Mouse (Mus musculus) forebrain, embryonic 11.5 days (tissue): ENCODE measurements around the gene Tnrc18. TPM values are rescaled to one million over a fixed set of nuclear protein-coding genes. Genes with fewer than 3 reads are reported as not detected.
A peak's percentile ranks its signal among the peaks of the same experiment; 100 is the strongest.

Experiments
- ATAC-seq: fragments of 200-750 bp; cut with Nextera tagmentation; replicated peaks from 2 replicates; pipeline ENCODE4 v1.8.0; 2017; ENCODE audit warnings: moderate TSS enrichment; ENCODE audit not compliant: low FRiP score
- DNase-seq: peaks from one replicate; pipeline ENCODE4 v3.0.0-alpha.2; 2017; ENCODE audit warnings: low spot score
- H3K27ac ChIP-seq: fragments of 300-500 bp; sonication (generic); 2 replicates; pipeline ENCODE4 v1.5.1; 2014; ENCODE audit warnings: low read depth, low read length
- H3K27me3 ChIP-seq: fragments of 300-500 bp; sonication (generic); 2 replicates; pipeline ENCODE4 v1.6.1; 2014; ENCODE audit warnings: mild to moderate bottlenecking, low read length, mixed read lengths; ENCODE audit not compliant: control insufficient read depth, insufficient read depth
- H3K36me3 ChIP-seq: fragments of 300-500 bp; sonication (generic); 2 replicates; pipeline ENCODE4 v1.6.1; 2014; ENCODE audit warnings: mild to moderate bottlenecking, low read length, moderate library complexity, mixed read lengths; ENCODE audit not compliant: control insufficient read depth, insufficient read depth
- H3K4me1 ChIP-seq: fragments of 300-500 bp; sonication (generic); replicated peaks from 2 replicates; pipeline ENCODE4 v1.6.1; 2014; ENCODE audit warnings: low read length, mixed read lengths; ENCODE audit not compliant: control insufficient read depth, insufficient read depth
- H3K4me2 ChIP-seq: fragments of 300-500 bp; sonication (generic); 2 replicates; pipeline ENCODE4 v1.6.1; 2014; ENCODE audit warnings: low read depth, mild to moderate bottlenecking, low read length, moderate library complexity, mixed read lengths; ENCODE audit not compliant: severe bottlenecking
- H3K4me3 ChIP-seq: fragments of 300-500 bp; sonication (generic); 2 replicates; pipeline ENCODE4 v1.5.1; 2014; ENCODE audit warnings: low read depth, low read length
- H3K9ac ChIP-seq: fragments of 300-500 bp; sonication (generic); 2 replicates; pipeline ENCODE4 v1.6.1; 2014; ENCODE audit warnings: low read length
- H3K9me3 ChIP-seq: fragments of 300-500 bp; sonication (generic); 2 replicates; pipeline ENCODE4 v1.6.1; 2016; ENCODE audit warnings: low read length, mixed read lengths; ENCODE audit not compliant: control insufficient read depth
- whole genome bisulfite sequencing: fragments of 180-500 bp; shearing (Covaris S2); extraction: QIAGEN DNeasy Blood & Tissue Kit; methylation state at CpG from one replicate; pipeline ENCODE4 v1.1.7; 2014; 5-methylcytosine and 5-hydroxymethylcytosine counted together
- polyA plus RNA-seq: library from polyadenylated mRNA; unstranded; fragments of >200 nt; fragmentation: Nextera tagmentation; extraction: Ambion mirVana; gene quantifications from 2 replicates; pipeline ENCODE4 v1.2.1, GENCODE M21; 2014

The Tnrc18 gene
- 55.2 and 55.7 TPM in 2 replicates for polyA plus RNA-seq

DNA sequence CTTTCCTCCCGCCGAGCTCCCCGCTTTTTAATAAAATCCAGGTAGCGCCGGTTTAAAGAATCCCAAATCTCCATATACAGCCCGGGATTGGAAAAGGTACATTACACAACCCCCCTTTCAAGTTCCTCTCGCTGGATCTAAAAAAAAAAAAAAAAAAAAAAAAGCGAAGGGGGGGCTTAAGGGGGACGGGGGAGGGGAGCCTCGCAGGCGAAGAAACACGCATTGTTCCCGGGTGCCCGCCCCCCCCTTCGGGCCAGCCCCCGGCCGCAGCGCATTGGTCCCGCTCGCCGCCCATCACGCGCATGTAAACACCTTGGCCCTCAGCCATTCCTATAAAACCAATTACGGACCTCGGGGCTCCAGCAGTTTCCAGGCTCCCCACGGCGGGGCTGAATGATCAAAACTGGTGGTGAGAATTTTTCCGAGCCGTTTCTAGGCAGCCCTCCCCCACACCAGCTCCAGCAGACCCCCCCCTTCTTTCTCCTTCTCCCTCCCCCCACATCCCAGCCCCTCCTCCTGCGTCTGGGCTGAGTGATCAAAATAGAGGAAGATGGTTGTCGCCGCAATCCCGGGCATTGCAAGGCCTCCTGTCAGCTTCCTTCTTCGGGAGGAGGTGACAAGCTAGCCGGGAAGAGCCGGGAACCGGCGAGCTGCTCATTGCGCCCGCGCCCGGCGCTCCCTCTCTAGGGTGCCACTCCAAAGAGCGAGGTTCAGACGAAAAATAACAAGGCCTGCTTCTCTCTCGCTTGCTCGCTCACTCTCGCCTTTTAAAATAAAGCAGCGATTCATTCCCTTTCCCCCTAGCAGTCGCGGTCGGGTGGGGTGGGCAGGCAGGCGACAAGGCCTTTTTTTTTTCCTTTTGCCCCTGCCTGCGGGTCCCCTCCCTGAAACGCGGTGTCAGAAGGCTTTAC is at the start of gene Tnrc18:
TSS of gene Tnrc18 (minus strand) at position 139 of the 911 bp plus-strand sequence.
- Histone ChIP-seq H3K4me3 (peak within 1 kb of the TSS; percentile 87), H3K36me3 (no peaks in the 10 kb centered on the region; the same call in 1 of the 2 replicates), H3K4me2 (peak within 1 kb of the TSS; percentile 96), H3K9ac (peak within 1 kb of the TSS; percentile 100), H3K27ac (peak within 1 kb of the TSS; percentile 100), H3K4me1 (no peaks in the 10 kb centered on the region; the same call in 1 of the 2 replicates), H3K9me3 (no peaks in the 10 kb centered on the region), H3K27me3 (no peaks in the 10 kb centered on the region)
- DNase-seq (peak; percentile 100), ATAC-seq (peak; percentile 77)
- whole genome bisulfite sequencing = under 1% methylated on average over 55 of the region's 56 CpGs

DNA sequence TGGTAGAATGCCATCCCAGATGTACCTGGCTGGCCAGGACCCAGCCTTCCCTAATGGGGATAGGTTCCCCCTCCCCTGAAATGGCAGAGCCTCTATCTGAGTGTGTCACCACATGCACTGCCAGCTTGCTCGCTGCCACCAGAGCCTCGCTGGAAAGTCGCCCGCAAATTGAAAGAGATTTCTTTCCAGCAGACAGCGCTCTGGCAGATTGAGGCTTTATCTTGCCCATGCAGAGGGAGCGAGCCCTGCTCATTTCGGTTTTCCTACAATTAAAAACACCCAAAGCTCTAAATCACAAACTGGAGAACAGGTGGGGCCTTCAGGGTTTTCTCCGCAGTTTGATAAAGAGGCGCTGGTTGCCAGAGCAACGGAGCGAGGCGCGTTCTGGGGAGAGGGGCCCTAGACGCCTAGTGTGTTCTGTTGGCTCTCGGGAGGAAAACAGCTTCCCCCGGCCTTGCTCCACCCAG is 40.3 kb upstream of the Tnrc18 start:
- Histone ChIP-seq H3K4me3 (no peak overlapping the region), H3K27me3 (no peaks in the 10 kb centered on the region), H3K4me2 (no peak overlapping the region), H3K9ac (no peak overlapping the region), H3K4me1 (no peaks in the 10 kb centered on the region), H3K9me3 (peaks cover 3% of the 10 kb centered on the region), H3K36me3 (no peaks in the 10 kb centered on the region), H3K27ac (no peak overlapping the region)
- DNase-seq (no peak), ATAC-seq (no peak)
- WGBS = 52% methylated on average over 16 of the region's 16 CpGs

DNA sequence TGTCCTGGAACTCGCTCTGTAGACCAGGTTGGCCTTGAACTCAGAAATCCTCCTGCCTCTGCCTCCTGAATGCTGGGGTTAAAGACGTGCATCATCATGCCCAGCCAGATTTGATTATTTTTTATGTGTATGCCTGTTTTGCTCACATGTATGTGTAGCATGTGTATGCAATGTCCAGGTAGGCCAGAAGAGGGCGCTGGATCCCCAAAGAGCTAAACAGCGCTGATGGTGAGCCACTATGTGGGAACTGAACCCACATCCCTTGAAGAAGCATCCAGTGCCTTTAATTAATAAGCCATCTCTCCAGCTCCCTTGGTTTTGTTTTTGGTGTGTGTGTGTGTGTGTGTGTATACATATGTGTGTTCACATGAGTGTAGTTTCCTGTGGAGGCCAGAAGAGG is 38.9 kb upstream of the Tnrc18 start:
- Histone ChIP-seq H3K36me3 (no peaks in the 10 kb centered on the region), H3K27ac (no peak overlapping the region), H3K4me2 (no peak overlapping the region), H3K9ac (no peak overlapping the region), H3K9me3 (peaks cover 3% of the 10 kb centered on the region), H3K4me3 (no peak overlapping the region), H3K27me3 (no peaks in the 10 kb centered on the region), H3K4me1 (no peaks in the 10 kb centered on the region)
- ATAC-seq (no peak), DNase-seq (no peak)
- 70% methylated on average over 4 of the region's 4 CpGs for WGBS

DNA sequence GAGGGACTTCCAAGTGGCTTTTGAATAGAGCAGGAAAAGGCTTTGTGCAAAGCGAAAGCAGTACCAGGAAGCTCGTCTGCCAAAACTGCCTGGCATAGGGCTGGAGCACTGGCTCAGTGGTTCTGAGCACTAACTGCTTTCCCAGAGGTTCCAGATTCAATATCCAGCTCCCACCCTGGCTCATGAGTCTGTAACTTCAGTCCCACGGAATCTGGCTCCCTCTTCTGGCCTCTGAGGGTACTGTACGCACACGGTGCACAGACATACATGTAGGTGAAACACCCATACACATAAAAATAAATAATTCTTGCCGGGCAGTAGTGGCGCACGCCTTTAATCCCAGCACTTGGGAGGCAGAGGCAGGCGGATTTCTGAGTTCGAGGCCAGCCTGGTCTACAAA is 37.4 kb upstream of the Tnrc18 start:
- ATAC-seq (no peak), DNase-seq (peak; percentile 77)
- Histone ChIP-seq H3K4me3 (no peak overlapping the region), H3K36me3 (no peaks in the 10 kb centered on the region), H3K9me3 (peaks cover 3% of the 10 kb centered on the region), H3K9ac (no peak overlapping the region), H3K27me3 (no peaks in the 10 kb centered on the region), H3K27ac (no peak overlapping the region), H3K4me2 (no peak overlapping the region), H3K4me1 (no peaks in the 10 kb centered on the region)
- WGBS = 80% methylated on average over 10 of the region's 10 CpGs

DNA sequence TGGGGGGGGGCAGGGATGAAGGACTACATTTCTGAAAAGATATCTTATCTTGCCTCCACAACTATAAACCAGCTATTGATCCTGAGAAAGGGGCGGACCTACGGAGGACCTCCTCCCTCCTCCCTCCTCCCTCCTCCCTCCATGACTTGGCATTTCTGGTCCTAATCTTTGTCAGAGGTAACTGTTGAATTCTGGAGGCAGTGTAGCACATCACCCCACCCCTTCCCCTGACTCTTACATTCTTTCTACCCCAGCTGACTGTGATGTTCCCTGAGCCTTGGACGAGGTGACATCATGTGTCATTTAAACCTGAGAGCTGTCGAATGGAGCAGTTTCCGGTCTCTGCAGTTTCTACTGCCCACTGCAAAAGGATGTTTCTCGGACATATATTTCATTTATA is 36.1 kb upstream of the Tnrc18 start:
- Histone ChIP-seq H3K36me3 (no peaks in the 10 kb centered on the region), H3K4me3 (no peak overlapping the region), H3K27ac (no peak overlapping the region), H3K4me1 (no peaks in the 10 kb centered on the region), H3K27me3 (no peaks in the 10 kb centered on the region), H3K4me2 (no peak overlapping the region), H3K9ac (no peak overlapping the region), H3K9me3 (peaks cover 3% of the 10 kb centered on the region)
- DNase-seq (no peak), ATAC-seq (no peak)
- 84% methylated on average over 6 of the region's 6 CpGs for WGBS

DNA sequence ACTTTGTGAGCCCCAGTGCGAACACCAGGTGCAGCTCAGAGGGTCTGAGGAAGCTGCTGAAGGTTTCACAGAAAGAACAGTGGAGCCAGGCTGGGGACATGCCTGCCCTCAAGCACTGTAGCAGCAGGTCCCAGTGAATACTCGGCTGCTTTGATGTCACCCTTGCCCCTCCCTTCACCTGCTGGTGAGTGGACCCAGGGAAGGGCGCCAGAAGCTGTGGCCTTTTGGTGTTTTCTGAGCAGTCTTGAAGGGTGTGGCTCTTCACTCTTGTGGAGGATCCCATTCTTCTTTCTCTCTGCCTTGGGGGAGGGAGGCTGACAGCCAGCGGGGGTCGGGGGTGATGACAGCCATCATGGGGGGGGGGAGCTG is 34.2 kb upstream of the Tnrc18 start:
- H3K9ac ChIP-seq = no peak overlapping the region
- H3K4me1 ChIP-seq = no peaks in the 10 kb centered on the region
- H3K27ac ChIP-seq = no peak overlapping the region
- no peaks in the 10 kb centered on the region for H3K36me3 ChIP-seq
- H3K9me3 ChIP-seq = peaks cover 3% of the 10 kb centered on the region
- no peaks in the 10 kb centered on the region for H3K27me3 ChIP-seq
- DNase-seq = no peak
- no peak overlapping the region for H3K4me3 ChIP-seq
- WGBS = 78% methylated on average over 5 of the region's 5 CpGs
- ATAC-seq = no peak
- no peak overlapping the region for H3K4me2 ChIP-seq

DNA sequence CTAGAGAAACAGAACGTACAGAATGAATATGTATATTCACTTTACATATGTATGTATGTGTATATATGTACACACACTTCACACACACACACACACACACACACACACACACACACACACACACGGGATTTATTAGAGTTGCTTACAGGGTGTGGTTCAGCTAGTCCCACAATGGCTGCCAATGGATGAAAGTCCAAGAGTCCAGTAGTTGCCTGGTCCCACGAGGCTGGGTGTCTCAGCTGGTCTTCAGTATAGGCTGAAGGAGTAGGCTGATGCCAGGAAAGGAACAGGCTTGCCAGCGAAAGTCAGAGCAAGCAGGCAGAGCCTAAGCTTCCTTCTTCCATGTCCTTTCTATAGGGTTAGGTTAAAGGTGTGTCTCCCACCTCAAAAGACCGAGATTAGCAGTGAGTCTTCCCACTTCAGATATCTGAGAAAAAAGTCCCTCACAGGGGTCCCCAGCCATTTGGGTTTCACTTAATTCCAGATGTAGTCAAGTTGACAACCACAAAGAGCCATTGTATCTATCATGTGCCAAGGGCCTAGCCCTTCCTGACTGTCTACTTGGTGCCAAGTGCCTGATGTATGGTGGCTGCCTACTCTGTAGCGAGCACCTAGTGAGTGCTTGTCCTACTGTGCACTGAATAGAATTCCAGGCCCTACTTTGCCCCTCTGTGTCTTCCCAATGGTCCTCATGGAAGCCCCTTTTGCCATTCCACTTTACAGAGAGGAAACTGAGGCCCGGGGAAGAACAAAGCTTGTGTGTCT is 33.6 kb upstream of the Tnrc18 start:
- Histone ChIP-seq H3K4me3 (no peak overlapping the region), H3K27ac (no peak overlapping the region), H3K4me2 (no peak overlapping the region), H3K4me1 (no peaks in the 10 kb centered on the region), H3K36me3 (no peaks in the 10 kb centered on the region), H3K27me3 (no peaks in the 10 kb centered on the region), H3K9me3 (no peaks in the 10 kb centered on the region; the same call in 1 of the 2 replicates), H3K9ac (no peak overlapping the region)
- DNase-seq (no peak), ATAC-seq (no peak)
- WGBS = 88% methylated on average over 7 of the region's 7 CpGs

DNA sequence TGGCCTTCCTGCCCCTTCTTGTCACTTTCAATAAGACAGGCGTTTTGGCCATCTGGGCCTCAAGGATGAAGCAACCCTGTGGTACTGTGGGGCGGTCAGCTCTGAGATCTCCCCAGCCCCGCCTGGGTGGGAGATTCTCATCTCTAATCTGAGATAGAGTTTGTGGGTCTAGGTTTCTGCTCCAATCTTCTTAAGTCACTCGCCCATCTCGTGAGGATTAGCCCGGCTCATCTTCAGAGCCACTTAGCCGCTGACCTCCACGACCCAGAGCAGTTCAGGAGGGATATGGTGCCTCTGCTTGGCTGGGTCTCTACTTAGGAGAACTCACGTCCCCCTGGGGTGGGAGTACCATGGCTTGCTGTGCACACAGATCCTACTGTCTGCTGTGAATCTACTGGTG is 33.0 kb upstream of the Tnrc18 start:
- no peak for DNase-seq
- Histone ChIP-seq H3K27ac (no peak overlapping the region), H3K27me3 (no peaks in the 10 kb centered on the region), H3K9ac (no peak overlapping the region), H3K9me3 (no peaks in the 10 kb centered on the region; the same call in 1 of the 2 replicates), H3K4me2 (no peak overlapping the region), H3K36me3 (no peaks in the 10 kb centered on the region), H3K4me3 (no peak overlapping the region), H3K4me1 (no peaks in the 10 kb centered on the region)
- ATAC-seq = no peak
- WGBS = 73% methylated on average over 9 of the region's 9 CpGs
